Mouse (Mus musculus): ENCODE results near the gene Hils1.

Gene Hils1

GRCm38 (mm10) chr11:94990102-94990748 is 22.8 kb downstream of the Hils1 start:
- DNase-seq: no peak

- DNase-seq: peak; percentile 93 to 95
Measured at GRCm38 (mm10) chr11:94990749-94991577, 23.6 kb downstream of the Hils1 start, which contains the start of gene Ppp1r9b. TSS of gene Ppp1r9b (plus strand) at chr11:94991035.

- peak; percentile 55 to 58 for DNase-seq
Measured at GRCm38 (mm10) chr11:94991641-94992479, 24.5 kb downstream of the Hils1 start.

GRCm38 (mm10) chr11:94992480-94992753 is 25.0 kb downstream of the Hils1 start:
- no peak for DNase-seq

GRCm38 (mm10) chr11:94992754-94993606 is 25.6 kb downstream of the Hils1 start:
- no peak for DNase-seq

GRCm38 (mm10) chr11:94994208-94994814 is 26.9 kb downstream of the Hils1 start:
- DNase-seq: no peak

- DNase-seq: no peak
Measured at GRCm38 (mm10) chr11:94994947-94995772, 27.8 kb downstream of the Hils1 start.

GRCm38 (mm10) chr11:94996101-94996500 is 28.7 kb downstream of the Hils1 start:
- DNase-seq: no peak

- no peak for DNase-seq
Measured at GRCm38 (mm10) chr11:94996984-94997383, 29.6 kb downstream of the Hils1 start.

- no peak for DNase-seq
Measured at GRCm38 (mm10) chr11:94997596-94997995, 30.2 kb downstream of the Hils1 start.

- no peak for DNase-seq
Measured at GRCm38 (mm10) chr11:94998041-94998531, 30.7 kb downstream of the Hils1 start.

GRCm38 (mm10) chr11:95000128-95000527 is 32.7 kb downstream of the Hils1 start:
- DNase-seq: no peak

- no peak for DNase-seq
Measured at GRCm38 (mm10) chr11:95000548-95000947, 33.2 kb downstream of the Hils1 start.

GRCm38 (mm10) chr11:95001058-95001457 is 33.7 kb downstream of the Hils1 start:
- peak; percentile 86 to 87 for DNase-seq

GRCm38 (mm10) chr11:95001584-95002347 is 34.4 kb downstream of the Hils1 start:
- no peak for DNase-seq

- DNase-seq: no peak
Measured at GRCm38 (mm10) chr11:95002705-95003104, 35.3 kb downstream of the Hils1 start.

- DNase-seq: no peak
Measured at GRCm38 (mm10) chr11:95004136-95004936, 36.9 kb downstream of the Hils1 start.

- DNase-seq: no peak
Measured at GRCm38 (mm10) chr11:95004937-95005198, 37.5 kb downstream of the Hils1 start.

GRCm38 (mm10) chr11:95006038-95006437 is 38.6 kb downstream of the Hils1 start:
- DNase-seq: no peak

Measured in cerebellum, postnatal 36 days (tissue).